Mouse (Mus musculus) megakaryocyte, embryonic 14.5 days (primary cell): ENCODE measurements at regions not wholly inside any gene's neighbourhood (a gene's known extent, or its start where the extent isn't known, plus 50 kb on each side); places are given as distances from the start of the nearest gene placed in this dataset.

Experiments used
- FLI1 ChIP-seq: IDR thresholded peaks from 2 replicates; pipeline ENCODE4 v1.6.1; 2012; ENCODE audit warnings: low read length, inconsistent platforms, mixed read lengths
- GATA1 ChIP-seq: IDR thresholded peaks from 3 replicates; pipeline ENCODE4 v1.6.1; 2012; ENCODE audit warnings: mixed read lengths, low read length, inconsistent platforms, borderline replicate concordance

DNA sequence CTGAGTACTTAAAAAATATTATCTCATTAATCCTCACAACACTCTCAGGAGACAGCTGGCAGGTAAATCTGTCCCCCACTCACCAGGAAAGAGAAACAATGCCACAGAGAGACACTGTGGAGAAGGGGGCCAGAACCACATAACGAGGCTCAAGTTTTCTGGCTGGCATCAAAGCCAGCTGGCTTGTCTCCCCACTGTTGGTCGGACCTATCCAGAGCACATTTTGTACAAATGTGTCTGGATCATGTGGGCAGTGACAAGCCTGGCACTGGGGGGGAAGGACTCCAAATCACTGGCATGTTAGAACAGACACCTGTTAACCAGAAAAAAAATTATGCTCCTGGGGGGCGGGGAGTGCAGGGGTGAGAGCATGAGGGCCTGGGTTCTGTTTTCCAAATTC, 179.4 kb downstream of the 3110018I06Rik start:
- TF ChIP-seq GATA1 (no peak), FLI1 (no peak)
